In genomic region chr16:9360741-9361255, GRCm38 (mm10) we compare ENCODE assay signal across 16 mouse cellular contexts.
DNase-seq lines count a peak whose midpoint lies in the region.
"Had no signal": no experiment of that assay in that cellular context is flagged by ENCODE, and none has a peak within 500 bp of the region (broad histone marks: within the 10 kb centered on the region; RNA-seq: fewer than 3 reads in every experiment).

No protein-coding gene starts in this region.

- DNase-seq in layer of hippocampus, adult 11-12 months (ENCODE audit: low spot score), result peak; percentile 37
- no peak for DNase-seq in layer of hippocampus, postnatal 25 days (ENCODE audit: extremely low spot score in 1 of 2, low spot score in 1 of 2)
- DNase-seq in frontal cortex, adult 2 months (ENCODE audit: extremely low spot score in 1 of 2, low spot score in 1 of 2), result peak; percentile 32 to 61
- peak; percentile 49 to 73 for DNase-seq in layer of hippocampus, adult 18-20 months (ENCODE audit: low spot score in 2 of 2)
- peak; percentile 44 to 49 for DNase-seq in layer of hippocampus, postnatal 36 days
- DNase-seq in urinary bladder, postnatal 36 days (ENCODE audit: low spot score in 2 of 2), result no peak
- DNase-seq in kidney, adult 8-10 months, result no peak
- no peak for DNase-seq in embryo, embryonic 9.5 days (ENCODE audit: extremely low spot score)
- DNase-seq: cerebellum, adult 18-20 months; heart, adult 18-20 months; heart, postnatal 36 days; kidney, adult 9 months; kidney, postnatal 25 days; lung, adult 18-20 months; lung, postnatal 14 days; thymus, adult 2 months had no signal

Comparison
In these comparisons a context has a peak if more than half of its experiments do, and no peak if none do; other contexts are left out.
1. DNase-seq: peak in layer of hippocampus, adult 11-12 months (single experiment), frontal cortex, adult 2 months (2 of 2), layer of hippocampus, adult 18-20 months (2 of 2) and layer of hippocampus, postnatal 36 days (2 of 2); none in layer of hippocampus, postnatal 25 days (0 of 2), urinary bladder, postnatal 36 days (0 of 2), kidney, adult 8-10 months (0 of 2) and embryo, embryonic 9.5 days (single experiment).